Mouse (Mus musculus) kidney, postnatal 25 days (tissue): Measurements from ENCODE around the gene Wscd2.
A peak's percentile ranks its signal among the peaks of the same experiment; 100 is the strongest.
"Not testable (repeated sequence)": the region's sequence is repeated elsewhere in the genome, so short reads cannot be mapped to it uniquely, and the experiment has no call there.

Experiments
- DNase-seq, 2 experiments: peaks; one replicate each; pipeline ENCODE4 v3.0.0; 2021; ENCODE audit warnings: mixed read lengths in 2 of 2

The Wscd2 gene

GRCm38 (mm10) chr5:113584439-113584838 is 94.3 kb downstream of the Wscd2 start:
- no peak for DNase-seq

- not testable (repeated sequence) for DNase-seq
Observed at GRCm38 (mm10) chr5:113585619-113586457, 95.7 kb downstream of the Wscd2 start.

GRCm38 (mm10) chr5:113586458-113586849 is 96.3 kb downstream of the Wscd2 start:
- not testable (repeated sequence) for DNase-seq

GRCm38 (mm10) chr5:113590010-113590640 is 100.0 kb downstream of the Wscd2 start:
- no peak for DNase-seq

GRCm38 (mm10) chr5:113591166-113591565 is 101.0 kb downstream of the Wscd2 start:
- no peak for DNase-seq

- DNase-seq, result no peak
Observed at GRCm38 (mm10) chr5:113591751-113592230, 101.7 kb downstream of the Wscd2 start.

GRCm38 (mm10) chr5:113593911-113594705 is 104.0 kb downstream of the Wscd2 start:
- DNase-seq, result no peak

GRCm38 (mm10) chr5:113596252-113596651 is 106.1 kb downstream of the Wscd2 start:
- no peak for DNase-seq

- DNase-seq, result no peak
Observed at GRCm38 (mm10) chr5:113596780-113597353, 106.7 kb downstream of the Wscd2 start.

- no peak for DNase-seq
Observed at GRCm38 (mm10) chr5:113600181-113600580, 110.0 kb downstream of the Wscd2 start.

- no peak for DNase-seq
Observed at GRCm38 (mm10) chr5:113600803-113601202, 110.7 kb downstream of the Wscd2 start.

- DNase-seq, result no peak
Observed at GRCm38 (mm10) chr5:113603471-113603870, 113.3 kb downstream of the Wscd2 start.

GRCm38 (mm10) chr5:113604758-113605157 is 114.6 kb downstream of the Wscd2 start:
- DNase-seq, result no peak

GRCm38 (mm10) chr5:113606121-113606520 is 116.0 kb downstream of the Wscd2 start:
- no peak for DNase-seq

GRCm38 (mm10) chr5:113606961-113607785 is 117.0 kb downstream of the Wscd2 start:
- no peak for DNase-seq

GRCm38 (mm10) chr5:113607941-113608431 is 117.9 kb downstream of the Wscd2 start:
- DNase-seq, result peak in 1 of 2 experiments; percentile 18

- no peak for DNase-seq
Observed at GRCm38 (mm10) chr5:113608511-113608910, 118.4 kb downstream of the Wscd2 start.

- DNase-seq, result no peak
Observed at GRCm38 (mm10) chr5:113609891-113610290, 119.8 kb downstream of the Wscd2 start.

GRCm38 (mm10) chr5:113610490-113610889 is 120.4 kb downstream of the Wscd2 start:
- no peak for DNase-seq

- no peak for DNase-seq
Observed at GRCm38 (mm10) chr5:113611131-113611530, 121.0 kb downstream of the Wscd2 start.

- DNase-seq, result no peak
Observed at GRCm38 (mm10) chr5:113611771-113612233, 121.7 kb downstream of the Wscd2 start.

GRCm38 (mm10) chr5:113618716-113619115 is 128.6 kb downstream of the Wscd2 start:
- DNase-seq, result no peak
